Mouse (Mus musculus): ENCODE data around the gene Sin3b. TPM values are rescaled to one million over a fixed set of nuclear protein-coding genes. Genes with fewer than 3 reads are reported as not detected.

Gene Sin3b
- total and polyA plus RNA-seq, 3 experiments = 118 to 183 (median 132) TPM

DNA sequence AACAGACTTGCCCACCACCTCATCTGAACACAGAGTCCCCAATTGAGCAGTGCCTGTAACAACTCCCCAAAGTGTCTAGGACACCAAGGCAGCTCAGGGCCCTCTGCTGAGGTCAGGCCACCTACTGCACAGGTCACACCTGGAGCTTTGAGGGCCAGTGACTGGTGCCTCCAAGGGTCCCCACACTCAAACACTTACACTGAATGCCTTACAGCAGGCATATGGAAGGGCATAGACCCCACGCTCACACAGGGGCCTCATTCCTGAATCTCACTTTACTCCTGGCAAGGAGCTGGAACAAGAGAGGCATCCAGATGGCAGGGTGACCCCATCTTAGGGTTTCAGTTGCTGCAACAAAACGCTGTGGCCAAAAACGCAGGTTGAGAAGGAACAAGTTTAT lies 37.1 kb downstream of the Sin3b start:
- Histone ChIP-seq H3K4me1 (ENCODE audit: control insufficient read depth in 1 of 2, insufficient read depth in 2 of 2) (0 out of 4 replicates have a peak, but pooled peaks cover 0 to 4% of the 10 kb centered on the region in 2 experiments), H3K79me2 (replicated peaks; ENCODE audit: control insufficient read depth, extremely low read depth, insufficient read depth, poor library complexity, severe bottlenecking) (no peaks in the 10 kb centered on the region), H3K4me2 (ENCODE audit: insufficient read depth, low read depth, poor library complexity, severe bottlenecking) (no peak overlapping the region), H3K9ac (ENCODE audit: insufficient read depth, low read depth) (no peak overlapping the region), H3K27ac (ENCODE audit: insufficient read depth, low read depth) (no peak overlapping the region), H3K9me3 (replicated peaks; ENCODE audit: low read length) (no peaks in the 10 kb centered on the region), H3K27me3 (replicated peaks) (no peaks in the 10 kb centered on the region), H3K4me3 (replicated peaks in 1 of 3; ENCODE audit: low read depth in 2 of 3, low read length in 2 of 3, poor library complexity in 1 of 3) (no peak overlapping the region), H3K36me3 (replicated peaks in 1 of 2; ENCODE audit: control insufficient read depth in 1 of 2, insufficient read depth in 1 of 2, low read length in 1 of 2) (peaks cover 23 to 62% of the 10 kb centered on the region in 2 experiments)
- TF ChIP-seq RAD21 (IDR thresholded peaks at IDR 0.05; ENCODE audit: low read depth, low read length) (no peak), CTCF (conservative IDR thresholded peaks at IDR 0.05 in 1 of 2, IDR thresholded peaks at IDR 0.05 in 1 of 2; ENCODE audit: low read depth in 2 of 2, low read length in 2 of 2) (no peak), JUND (conservative IDR thresholded peaks at IDR 0.05; ENCODE audit: low read depth, low read length) (no peak), ZC3H11A (IDR thresholded peaks at IDR 0.05; ENCODE audit: low read depth, low read length) (no peak), ETS1 (conservative IDR thresholded peaks at IDR 0.05; ENCODE audit: low read depth, low read length) (no peak), NRF1 (IDR thresholded peaks at IDR 0.05; ENCODE audit: low read depth, low read length) (no peak), MXI1 (IDR thresholded peaks at IDR 0.05; ENCODE audit: low read depth, low read length) (no peak), MYC (IDR thresholded peaks at IDR 0.05; ENCODE audit: low read depth, low read length) (no peak), MAZ (IDR thresholded peaks at IDR 0.05; ENCODE audit: low read depth, low read length) (no peak), TBP (conservative IDR thresholded peaks at IDR 0.05; ENCODE audit: low read depth, low read length) (no peak), TCF12 (IDR thresholded peaks at IDR 0.05; ENCODE audit: low read depth, low read length) (no peak), RCOR1 (conservative IDR thresholded peaks at IDR 0.05; ENCODE audit: low read depth, low read length) (no peak), MAX (IDR thresholded peaks at IDR 0.05; ENCODE audit: low read length) (no peak), POLR2AphosphoS2 (IDR thresholded peaks at IDR 0.05; ENCODE audit: low read depth, low read length) (no peak), UBTF (IDR thresholded peaks at IDR 0.05; ENCODE audit: low read depth, low read length) (no peak), USF1 (IDR thresholded peaks at IDR 0.05; ENCODE audit: low read depth, low read length) (no peak)
- DNase-seq (ENCODE audit: extremely low read depth) = no peak
- dilution Hi-C loops (cut with MboI; ENCODE audit: extremely low pct_ligation_motif_present, extremely low pct_unique_long_range_greater_than_20kb, low sequenced_read_pairs) (no loop called here), in situ Hi-C loops (cut with MboI; ENCODE audit: low pct_ligation_motif_present, low pct_unique_long_range_greater_than_20kb, low sequenced_read_pairs) (no loop called here)

DNA sequence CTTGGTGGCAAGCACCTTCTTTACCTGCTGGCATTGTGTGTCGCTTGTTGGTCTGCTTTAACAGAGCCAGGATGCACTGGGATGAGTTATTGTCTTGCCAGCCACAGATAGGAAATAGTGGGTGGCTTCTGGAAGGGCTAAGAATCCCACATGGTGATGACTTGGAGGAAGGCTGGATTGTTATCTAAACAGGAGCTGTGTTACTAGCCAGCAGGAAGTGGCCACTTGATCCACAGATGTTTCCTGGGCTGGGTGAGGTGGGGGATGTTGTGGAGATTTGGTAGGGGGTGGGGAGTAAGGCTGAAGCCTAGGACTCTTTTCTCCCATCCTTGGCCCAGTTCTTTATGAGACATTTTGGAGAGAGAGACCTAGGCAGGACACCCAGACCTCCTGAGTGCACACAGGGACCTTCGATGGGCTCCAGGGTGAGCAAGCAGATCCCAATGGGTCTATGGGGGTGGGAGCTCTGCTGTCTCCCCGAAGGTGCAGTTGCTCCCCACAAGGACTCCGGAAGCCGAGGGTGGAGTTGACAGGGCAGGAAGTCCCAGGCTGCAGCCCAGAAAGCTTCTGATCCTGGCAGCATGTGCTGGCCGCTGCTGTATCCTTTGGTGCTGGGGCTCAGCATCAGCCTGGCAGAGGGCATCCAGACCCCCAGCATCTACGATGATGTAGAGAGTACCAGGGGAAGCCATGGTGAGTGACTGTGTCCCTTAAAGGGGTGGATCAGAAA lies 38.4 kb downstream of the Sin3b start, which contains the start of gene F2rl3:
Gene F2rl3, plus strand, starts transcription at position 559 of the 730 bp plus-strand sequence.
- TF ChIP-seq KAT2A (IDR thresholded peaks at IDR 0.05; ENCODE audit: insufficient replicate concordance, low read length) (no peak), IRF4 (IDR thresholded peaks at IDR 0.05; ENCODE audit: low read depth, low read length) (no peak), ELF1 (IDR thresholded peaks at IDR 0.05; ENCODE audit: low read depth, low read length) (no peak), GABPA (IDR thresholded peaks at IDR 0.05; ENCODE audit: insufficient replicate concordance, low read depth, low read length) (no peak), ZMIZ1 (IDR thresholded peaks at IDR 0.05; ENCODE audit: low read depth, low read length) (no peak), POLR2A (IDR thresholded peaks at IDR 0.05; ENCODE audit: low read depth, low read length) (no peak), NELFE (IDR thresholded peaks at IDR 0.05; ENCODE audit: low read depth, low read length) (no peak), MAZ (IDR thresholded peaks at IDR 0.05; ENCODE audit: low read depth, low read length) (no peak), TCF12 (IDR thresholded peaks at IDR 0.05; ENCODE audit: low read depth, low read length) (no peak), MAFK (IDR thresholded peaks at IDR 0.05; ENCODE audit: insufficient replicate concordance, low read length) (no peak), ZNF384 (IDR thresholded peaks at IDR 0.05; ENCODE audit: low read depth, low read length) (no peak), CHD2 (IDR thresholded peaks at IDR 0.05; ENCODE audit: low read length) (no peak), E2F4 (IDR thresholded peaks at IDR 0.05; ENCODE audit: insufficient replicate concordance, low read depth, low read length) (no peak), ETS1 (conservative IDR thresholded peaks at IDR 0.05; ENCODE audit: low read depth, low read length) (no peak), CHD1 (IDR thresholded peaks at IDR 0.05; ENCODE audit: low read depth, low read length) (no peak), JUND (conservative IDR thresholded peaks at IDR 0.05; ENCODE audit: low read depth, low read length) (no peak), UBTF (IDR thresholded peaks at IDR 0.05; ENCODE audit: low read depth, low read length) (no peak), HCFC1 (IDR thresholded peaks at IDR 0.05; ENCODE audit: low read depth, low read length) (no peak)
- peaks cover 11 to 50% of the 10 kb centered on the region in 2 experiments for H3K36me3 ChIP-seq (replicated peaks in 1 of 2; ENCODE audit: control insufficient read depth in 1 of 2, insufficient read depth in 1 of 2, low read length in 1 of 2)
- no peak within 1 kb of the TSS for H3K9ac ChIP-seq (ENCODE audit: insufficient read depth, low read depth)
- H3K4me3 ChIP-seq (replicated peaks in 1 of 3; ENCODE audit: low read depth in 2 of 3, low read length in 2 of 3, poor library complexity in 1 of 3) = no peak within 1 kb of the TSS
- in situ Hi-C loops (cut with MboI; ENCODE audit: low pct_ligation_motif_present, low pct_unique_long_range_greater_than_20kb, low sequenced_read_pairs) = no loop called here
- H3K9me3 ChIP-seq (replicated peaks; ENCODE audit: low read length) = no peaks in the 10 kb centered on the region
- no peak for DNase-seq (ENCODE audit: extremely low read depth)
- H3K27me3 ChIP-seq (replicated peaks) = no peaks in the 10 kb centered on the region
- 0 out of 4 replicates have a peak, but pooled peaks cover 0 to 4% of the 10 kb centered on the region in 2 experiments for H3K4me1 ChIP-seq (ENCODE audit: control insufficient read depth in 1 of 2, insufficient read depth in 2 of 2)
- H3K27ac ChIP-seq (ENCODE audit: insufficient read depth, low read depth) = no peak within 1 kb of the TSS
- H3K4me2 ChIP-seq (ENCODE audit: insufficient read depth, low read depth, poor library complexity, severe bottlenecking) = no peak within 1 kb of the TSS
- dilution Hi-C loops (cut with MboI; ENCODE audit: extremely low pct_ligation_motif_present, extremely low pct_unique_long_range_greater_than_20kb, low sequenced_read_pairs) = no loop called here
- H3K79me2 ChIP-seq (replicated peaks; ENCODE audit: control insufficient read depth, extremely low read depth, insufficient read depth, poor library complexity, severe bottlenecking) = no peaks in the 10 kb centered on the region
